Mouse (Mus musculus): ENCODE results near the gene Eif4e3. TPM values are rescaled to one million over a fixed set of nuclear protein-coding genes. Genes with fewer than 3 reads are reported as not detected.

The Eif4e3 gene
- total RNA-seq (2017) = 29.2 and 32.4 TPM in 2 replicates

GRCm38 (mm10) chr6:99666318-99667171, at the start of gene Eif4e3, which contains the start of gene Gm20696:
Gene Eif4e3 (minus strand): TSS chr6:99666771.
Gene Gm20696 (minus strand): TSS chr6:99666797.
- ATAC-seq (replicated peaks in 1 of 2; ENCODE audit: insufficient read depth in 1 of 2, low FRiP score in 2 of 2, low TSS enrichment in 1 of 2, low read depth in 1 of 2, poor library complexity in 2 of 2, severe bottlenecking in 2 of 2) = peak; percentile 6 to 29; a peak in 2 of 4 replicates

- no peak for ATAC-seq (replicated peaks in 1 of 2; ENCODE audit: insufficient read depth in 1 of 2, low FRiP score in 2 of 2, low TSS enrichment in 1 of 2, low read depth in 1 of 2, poor library complexity in 2 of 2, severe bottlenecking in 2 of 2)
These were observed 49.3 kb upstream of the Eif4e3 start for GRCm38 (mm10) chr6:99715913-99716312.

GRCm38 (mm10) chr6:99715191-99715590, 48.6 kb upstream of the Eif4e3 start:
- no peak for ATAC-seq (replicated peaks in 1 of 2; ENCODE audit: insufficient read depth in 1 of 2, low FRiP score in 2 of 2, low TSS enrichment in 1 of 2, low read depth in 1 of 2, poor library complexity in 2 of 2, severe bottlenecking in 2 of 2)

- ATAC-seq (replicated peaks in 1 of 2; ENCODE audit: insufficient read depth in 1 of 2, low FRiP score in 2 of 2, low TSS enrichment in 1 of 2, low read depth in 1 of 2, poor library complexity in 2 of 2, severe bottlenecking in 2 of 2) = no peak
These were observed 46.7 kb upstream of the Eif4e3 start for GRCm38 (mm10) chr6:99713256-99713655.

- no peak for ATAC-seq (replicated peaks in 1 of 2; ENCODE audit: insufficient read depth in 1 of 2, low FRiP score in 2 of 2, low TSS enrichment in 1 of 2, low read depth in 1 of 2, poor library complexity in 2 of 2, severe bottlenecking in 2 of 2)
These were observed 45.1 kb upstream of the Eif4e3 start for GRCm38 (mm10) chr6:99711576-99712101.

- no peak for ATAC-seq (replicated peaks in 1 of 2; ENCODE audit: insufficient read depth in 1 of 2, low FRiP score in 2 of 2, low TSS enrichment in 1 of 2, low read depth in 1 of 2, poor library complexity in 2 of 2, severe bottlenecking in 2 of 2)
These were observed 33.9 kb upstream of the Eif4e3 start for GRCm38 (mm10) chr6:99700484-99700883.

GRCm38 (mm10) chr6:99692916-99693841, 26.6 kb upstream of the Eif4e3 start:
- ATAC-seq (replicated peaks in 1 of 2; ENCODE audit: insufficient read depth in 1 of 2, low FRiP score in 2 of 2, low TSS enrichment in 1 of 2, low read depth in 1 of 2, poor library complexity in 2 of 2, severe bottlenecking in 2 of 2) = no peak

GRCm38 (mm10) chr6:99692206-99692915, 25.8 kb upstream of the Eif4e3 start, which contains the start of gene Gpr27:
Gene Gpr27 (plus strand): TSS chr6:99692679.
- ATAC-seq (replicated peaks in 1 of 2; ENCODE audit: insufficient read depth in 1 of 2, low FRiP score in 2 of 2, low TSS enrichment in 1 of 2, low read depth in 1 of 2, poor library complexity in 2 of 2, severe bottlenecking in 2 of 2) = no peak

GRCm38 (mm10) chr6:99691666-99692205, 25.2 kb upstream of the Eif4e3 start:
- ATAC-seq (replicated peaks in 1 of 2; ENCODE audit: insufficient read depth in 1 of 2, low FRiP score in 2 of 2, low TSS enrichment in 1 of 2, low read depth in 1 of 2, poor library complexity in 2 of 2, severe bottlenecking in 2 of 2) = no peak

GRCm38 (mm10) chr6:99688513-99688912, 21.9 kb upstream of the Eif4e3 start:
- no peak for ATAC-seq (replicated peaks in 1 of 2; ENCODE audit: insufficient read depth in 1 of 2, low FRiP score in 2 of 2, low TSS enrichment in 1 of 2, low read depth in 1 of 2, poor library complexity in 2 of 2, severe bottlenecking in 2 of 2)

- ATAC-seq (replicated peaks in 1 of 2; ENCODE audit: insufficient read depth in 1 of 2, low FRiP score in 2 of 2, low TSS enrichment in 1 of 2, low read depth in 1 of 2, poor library complexity in 2 of 2, severe bottlenecking in 2 of 2) = peak; percentile 68 to 69; a peak in 3 of 4 replicates
These were observed 18.3 kb upstream of the Eif4e3 start for GRCm38 (mm10) chr6:99684899-99685298.

GRCm38 (mm10) chr6:99683974-99684373, 17.4 kb upstream of the Eif4e3 start:
- ATAC-seq (replicated peaks in 1 of 2; ENCODE audit: insufficient read depth in 1 of 2, low FRiP score in 2 of 2, low TSS enrichment in 1 of 2, low read depth in 1 of 2, poor library complexity in 2 of 2, severe bottlenecking in 2 of 2) = no peak

GRCm38 (mm10) chr6:99678108-99678507, 11.5 kb upstream of the Eif4e3 start:
- no peak for ATAC-seq (replicated peaks in 1 of 2; ENCODE audit: insufficient read depth in 1 of 2, low FRiP score in 2 of 2, low TSS enrichment in 1 of 2, low read depth in 1 of 2, poor library complexity in 2 of 2, severe bottlenecking in 2 of 2)

GRCm38 (mm10) chr6:99677325-99677724, 10.8 kb upstream of the Eif4e3 start:
- ATAC-seq (replicated peaks in 1 of 2; ENCODE audit: insufficient read depth in 1 of 2, low FRiP score in 2 of 2, low TSS enrichment in 1 of 2, low read depth in 1 of 2, poor library complexity in 2 of 2, severe bottlenecking in 2 of 2) = no peak

- no peak for ATAC-seq (replicated peaks in 1 of 2; ENCODE audit: insufficient read depth in 1 of 2, low FRiP score in 2 of 2, low TSS enrichment in 1 of 2, low read depth in 1 of 2, poor library complexity in 2 of 2, severe bottlenecking in 2 of 2)
These were observed 7.9 kb upstream of the Eif4e3 start for GRCm38 (mm10) chr6:99674482-99674881.

GRCm38 (mm10) chr6:99671768-99672167, 5.2 kb upstream of the Eif4e3 start:
- ATAC-seq (replicated peaks in 1 of 2; ENCODE audit: insufficient read depth in 1 of 2, low FRiP score in 2 of 2, low TSS enrichment in 1 of 2, low read depth in 1 of 2, poor library complexity in 2 of 2, severe bottlenecking in 2 of 2) = no peak
